Mouse (Mus musculus) MEL (cell line): ENCODE data around the gene Nacc2. TPM values are rescaled to one million over a fixed set of nuclear protein-coding genes. Genes with fewer than 3 reads are reported as not detected.

Experiments
- DNase-seq: peaks from one replicate; pipeline ENCODE4 v3.0.0; 2011; ENCODE audit warnings: low read depth, low spot score
- H3K27ac ChIP-seq: 2 replicates; pipeline ENCODE4 v1.5.1; 2012; ENCODE audit warnings: low read depth, mild to moderate bottlenecking, control low read depth, low read length, moderate library complexity; ENCODE audit not compliant: control insufficient read depth
- H3K27me3 ChIP-seq, 2 experiments: fragments of 150-350 bp in 1 of 2; sonication (generic) in 1 of 2; 2 replicates each; pipeline ENCODE4 v1.6.1; 2012; ENCODE audit warnings: low read length in 2 of 2, mild to moderate bottlenecking in 2 of 2, improper control_type of control experiment in 1 of 2, moderate library complexity in 1 of 2; ENCODE audit not compliant: insufficient read depth in 2 of 2, control insufficient read depth in 1 of 2
- H3K36me3 ChIP-seq, 2 experiments: 2 replicates each; pipeline ENCODE4 v1.6.1; 2012 to 2014; ENCODE audit warnings: low read length in 2 of 2, improper control_type of control experiment in 1 of 2, inconsistent platforms in 1 of 2, mild to moderate bottlenecking in 1 of 2; ENCODE audit not compliant: insufficient read depth in 2 of 2, control insufficient read depth in 1 of 2
- H3K4me1 ChIP-seq, 2 experiments: fragments of 150-350 bp in 1 of 2; sonication (generic) in 1 of 2; 2 replicates each; pipeline ENCODE4 v1.6.1; 2012; ENCODE audit warnings: low read length in 2 of 2, improper control_type of control experiment in 1 of 2, mild to moderate bottlenecking in 1 of 2; ENCODE audit not compliant: insufficient read depth in 2 of 2, control insufficient read depth in 1 of 2
- H3K4me3 ChIP-seq, 2 experiments: fragments of 150-350 bp in 1 of 2; sonication (generic) in 1 of 2; 2 replicates each; pipeline ENCODE4 v1.5.1; 2012; ENCODE audit warnings: low read depth in 2 of 2, low read length in 2 of 2, mild to moderate bottlenecking in 2 of 2, moderate library complexity in 2 of 2, control low read depth in 1 of 2, improper control_type of control experiment in 1 of 2; ENCODE audit not compliant: control insufficient read depth in 1 of 2, insufficient read depth in 1 of 2
- H3K79me2 ChIP-seq: 2 replicates; pipeline ENCODE4 v1.6.1; 2012; ENCODE audit warnings: mild to moderate bottlenecking, low read length, moderate library complexity; ENCODE audit not compliant: control insufficient read depth, poor library complexity, insufficient read depth
- H3K9ac ChIP-seq: 2 replicates; pipeline ENCODE4 v1.6.1; 2012; ENCODE audit warnings: low read depth, mild to moderate bottlenecking, control low read depth, low read length, moderate library complexity; ENCODE audit not compliant: control insufficient read depth, poor library complexity, severe bottlenecking
- H3K9me3 ChIP-seq: fragments of 150-350 bp; sonication (generic); replicated peaks from 2 replicates; pipeline ENCODE4 v1.6.1; 2012; ENCODE audit warnings: mild to moderate bottlenecking, low read length, improper control_type of control experiment, moderate library complexity; ENCODE audit not compliant: insufficient read depth
- CTCF ChIP-seq, 3 experiments: IDR thresholded peaks in 2 of 3; conservative IDR thresholded peaks in 1 of 3; 2 replicates each; pipeline ENCODE4 v1.5.1; 2011 to 2012; ENCODE audit warnings: low read length in 3 of 3, low read depth in 2 of 3, mild to moderate bottlenecking in 2 of 3, improper control_type of control experiment in 1 of 3, inconsistent platforms in 1 of 3, mixed read lengths in 1 of 3, moderate library complexity in 1 of 3; ENCODE audit not compliant: control insufficient read depth in 1 of 3, insufficient read depth in 1 of 3, poor library complexity in 1 of 3, severe bottlenecking in 1 of 3
- ELF1 ChIP-seq: IDR thresholded peaks from 2 replicates; pipeline ENCODE4 v1.6.1; 2014; ENCODE audit warnings: low read depth, mild to moderate bottlenecking, inconsistent platforms, low read length, improper control_type of control experiment, moderate library complexity
- EP300 ChIP-seq, 2 experiments: IDR thresholded peaks; 2 replicates each; pipeline ENCODE4 v1.6.1; 2011; ENCODE audit warnings: improper control_type of control experiment in 2 of 2, low read length in 2 of 2, low read depth in 1 of 2, mild to moderate bottlenecking in 1 of 2
- HCFC1 ChIP-seq: IDR thresholded peaks from 2 replicates; pipeline ENCODE4 v1.6.1; 2012; ENCODE audit warnings: low read depth, mild to moderate bottlenecking, inconsistent platforms, low read length, improper control_type of control experiment, moderate library complexity
- KAT2A ChIP-seq: conservative IDR thresholded peaks from 2 replicates; pipeline ENCODE4 v1.6.1; 2012; ENCODE audit warnings: low read depth, low read length, improper control_type of control experiment, inconsistent platforms
- MAFK ChIP-seq: IDR thresholded peaks from 2 replicates; pipeline ENCODE4 v1.6.1; 2011; ENCODE audit warnings: low read depth, mild to moderate bottlenecking, low read length, improper control_type of control experiment, borderline replicate concordance
- MAZ ChIP-seq: IDR thresholded peaks from 2 replicates; pipeline ENCODE4 v1.6.1; 2012; ENCODE audit warnings: low read depth, mild to moderate bottlenecking, inconsistent platforms, low read length, improper control_type of control experiment
- MYC ChIP-seq: IDR thresholded peaks from 2 replicates; pipeline ENCODE4 v1.6.1; 2011; ENCODE audit warnings: low read depth, mild to moderate bottlenecking, low read length, improper control_type of control experiment, moderate library complexity
- NRF1 ChIP-seq: IDR thresholded peaks from 2 replicates; pipeline ENCODE4 v1.6.1; 2014; ENCODE audit warnings: low read depth, mild to moderate bottlenecking, inconsistent platforms, low read length, improper control_type of control experiment, moderate library complexity; ENCODE audit not compliant: poor library complexity, insufficient read depth, severe bottlenecking
- RAD21 ChIP-seq: IDR thresholded peaks from 2 replicates; pipeline ENCODE4 v1.6.1; 2011; ENCODE audit warnings: mild to moderate bottlenecking, low read depth, low read length, improper control_type of control experiment
- SIN3A ChIP-seq: IDR thresholded peaks from 2 replicates; pipeline ENCODE4 v1.6.1; 2012; ENCODE audit warnings: low read length, improper control_type of control experiment, inconsistent platforms
- SMC3 ChIP-seq: IDR thresholded peaks from 2 replicates; pipeline ENCODE4 v1.6.1; 2011; ENCODE audit warnings: low read depth, low read length, improper control_type of control experiment
- UBTF ChIP-seq: IDR thresholded peaks from 2 replicates; pipeline ENCODE4 v1.6.1; 2012; ENCODE audit warnings: low read depth, mild to moderate bottlenecking, inconsistent platforms, low read length, improper control_type of control experiment, moderate library complexity, borderline replicate concordance; ENCODE audit not compliant: insufficient read depth
- USF1 ChIP-seq: IDR thresholded peaks from 2 replicates; pipeline ENCODE4 v1.6.1; 2014; ENCODE audit warnings: low read depth, mild to moderate bottlenecking, inconsistent platforms, low read length, improper control_type of control experiment, moderate library complexity
- ZC3H11A ChIP-seq: IDR thresholded peaks from 2 replicates; pipeline ENCODE4 v1.6.1; 2012; ENCODE audit warnings: low read depth, mild to moderate bottlenecking, inconsistent platforms, low read length, improper control_type of control experiment
- ZNF384 ChIP-seq: IDR thresholded peaks from 2 replicates; pipeline ENCODE4 v1.6.1; 2012; ENCODE audit warnings: low read depth, mild to moderate bottlenecking, inconsistent platforms, low read length, improper control_type of control experiment
- polyA plus RNA-seq, 2 experiments: library from polyadenylated mRNA; stranded (reverse) in 1 of 2; unstranded in 1 of 2; fragments of >175 nt in 1 of 2; fragments of >200 nt in 1 of 2; gene quantifications; 2 replicates each; pipeline versions ENCODE4 v1.2.1 to v1.2.4; 2012; ENCODE audit warnings: low replicate concordance in 2 of 2, low read depth in 1 of 2; ENCODE audit not compliant: insufficient read length in 2 of 2, insufficient read depth in 1 of 2, missing spikeins in 1 of 2
- total RNA-seq: library from RNA; depleted of rRNA; stranded (reverse); fragments of 300-350 nt; gene quantifications from 2 replicates; pipeline ENCODE4 v1.2.3, GENCODE M21; 2012

Nacc2 gene
- total and polyA plus RNA-seq, 3 experiments: 0.19 to 1.7 TPM; not detected in 1

DNA sequence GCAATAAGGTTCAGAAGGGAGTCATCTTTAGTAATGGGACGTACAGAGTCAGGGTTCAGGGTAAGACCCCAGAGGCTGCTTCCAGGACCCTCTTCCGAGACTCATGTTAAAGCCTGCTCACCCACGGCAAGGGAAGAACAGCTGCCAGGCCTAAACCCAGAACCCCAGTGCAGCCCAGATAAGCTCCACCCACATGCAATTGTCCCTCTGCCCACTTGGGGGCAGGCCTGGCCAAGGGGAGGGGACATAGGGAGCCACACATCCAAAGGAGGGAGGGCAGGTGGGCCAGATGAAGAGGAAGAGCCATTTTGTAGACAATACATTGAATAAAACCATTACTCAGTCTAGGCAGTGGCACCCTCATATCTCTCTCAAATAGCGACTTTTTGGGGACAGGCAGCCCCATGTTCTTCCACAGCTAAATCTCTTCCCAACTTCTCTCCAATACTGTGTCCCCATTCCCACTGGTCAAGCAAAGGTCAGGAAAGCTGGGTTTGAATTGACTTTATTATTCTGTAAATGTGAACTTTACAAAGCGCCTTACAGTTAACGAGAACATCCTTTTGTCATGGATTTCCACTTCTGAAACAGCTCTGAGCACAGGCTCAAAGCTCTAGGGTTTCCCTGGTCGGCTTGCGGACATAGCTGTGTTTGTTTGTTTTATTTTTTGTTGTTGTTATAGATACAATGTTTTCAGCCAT lies 67.8 kb downstream of the Nacc2 start:
- Histone ChIP-seq H3K36me3 (no peaks in the 10 kb centered on the region), H3K9ac (no peak overlapping the region), H3K9me3 (no peaks in the 10 kb centered on the region)
- TF ChIP-seq MAZ (peak; percentile 84; the same call in 1 of the 2 replicates), ZC3H11A (peak; percentile 41; the same call in 1 of the 2 replicates), SMC3 (peak; percentile 74), ZNF384 (no peak), HCFC1 (no peak), MAFK (no peak), CTCF (IDR thresholded peaks at IDR 0.05 in 2 of 3, conservative IDR thresholded peaks at IDR 0.05 in 1 of 3; ENCODE audit: control insufficient read depth in 1 of 3, insufficient read depth in 1 of 3, low read depth in 2 of 3, low read length in 3 of 3, poor library complexity in 1 of 3, severe bottlenecking in 1 of 3) (peak; percentile 74 to 86 (median 80)), RAD21 (peak; percentile 77)
- TF ChIP-seq, all 39 proteins: peak for 5
- Histone ChIP-seq H3K27ac (no peak overlapping the region), H3K4me1 (no peaks in the 10 kb centered on the region), H3K4me3 (no peak overlapping the region), H3K27me3 (peaks cover 0 to 2% of the 10 kb centered on the region in 2 experiments; a peak in 2 of 4 replicates), H3K79me2 (no peaks in the 10 kb centered on the region)
- DNase-seq: peak; percentile 79

- H3K4me3 ChIP-seq: no peak overlapping the region
- no peak overlapping the region for H3K27ac ChIP-seq
- no peaks in the 10 kb centered on the region for H3K36me3 ChIP-seq
- H3K79me2 ChIP-seq: no peaks in the 10 kb centered on the region
- no peaks in the 10 kb centered on the region for H3K4me1 ChIP-seq
- DNase-seq: no peak
- H3K9ac ChIP-seq: no peak overlapping the region
- H3K27me3 ChIP-seq: peaks cover 0 to 13% of the 10 kb centered on the region in 2 experiments; a peak in 2 of 4 replicates
- H3K9me3 ChIP-seq: no peaks in the 10 kb centered on the region
- TF ChIP-seq SIN3A (no peak), MAFK (no peak), NRF1 (no peak), MYC (no peak), UBTF (no peak), EP300 (IDR thresholded peaks at IDR 0.05; ENCODE audit: low read depth in 1 of 2, low read length in 2 of 2) (no peak), KAT2A (no peak), ELF1 (no peak), USF1 (no peak)
These were observed 70.2 kb downstream of the Nacc2 start for GRCm38 (mm10) chr2:26052806-26053205.
